Mouse (Mus musculus): Measurements from ENCODE around the gene Slc26a10.

Gene Slc26a10

DNA sequence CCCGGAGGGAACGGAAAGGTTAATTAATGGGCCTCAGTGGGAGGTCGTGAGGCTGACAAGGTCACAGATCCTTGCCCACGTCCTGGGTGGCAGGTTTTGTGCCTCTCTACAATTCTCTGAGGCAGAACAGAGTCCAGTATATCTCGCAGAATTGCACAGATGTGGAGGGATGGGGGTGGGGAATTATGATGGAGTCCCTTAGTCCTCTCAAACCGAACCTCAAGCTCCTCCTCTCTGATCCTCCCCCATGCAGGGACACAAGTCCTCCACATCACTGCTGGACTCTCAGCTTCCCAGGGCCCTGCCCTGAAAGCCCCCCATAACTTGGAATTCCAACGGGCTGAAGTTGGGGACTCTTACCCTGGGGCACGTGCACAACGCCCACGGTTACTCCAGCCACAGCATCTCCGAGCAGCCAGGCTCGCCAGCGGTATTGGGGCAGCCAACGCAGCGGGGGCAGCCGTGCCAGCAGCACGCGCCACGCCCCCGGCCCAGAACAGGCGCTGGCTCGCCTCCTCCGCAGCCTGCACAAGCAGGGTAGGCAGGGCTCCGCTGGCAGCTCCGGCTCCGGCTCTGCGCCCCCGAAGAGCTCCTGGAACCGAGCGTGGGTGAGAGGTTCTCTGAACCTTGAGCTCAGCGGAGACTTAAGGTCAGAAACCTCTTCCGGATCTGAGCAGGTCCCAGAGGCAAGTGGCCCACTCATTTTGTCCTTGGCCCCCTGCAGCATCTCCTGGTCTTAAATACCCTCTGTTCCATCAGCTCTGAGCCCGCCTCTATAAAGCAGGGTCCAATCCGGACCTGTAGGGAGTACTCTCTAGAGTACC, at the start of gene Slc26a10:
Gene Slc26a10 (minus strand): TSS at position 775 of the 824 bp plus-strand sequence.
- peak; percentile 42 for DNase-seq (ENCODE audit: low read depth)

DNA sequence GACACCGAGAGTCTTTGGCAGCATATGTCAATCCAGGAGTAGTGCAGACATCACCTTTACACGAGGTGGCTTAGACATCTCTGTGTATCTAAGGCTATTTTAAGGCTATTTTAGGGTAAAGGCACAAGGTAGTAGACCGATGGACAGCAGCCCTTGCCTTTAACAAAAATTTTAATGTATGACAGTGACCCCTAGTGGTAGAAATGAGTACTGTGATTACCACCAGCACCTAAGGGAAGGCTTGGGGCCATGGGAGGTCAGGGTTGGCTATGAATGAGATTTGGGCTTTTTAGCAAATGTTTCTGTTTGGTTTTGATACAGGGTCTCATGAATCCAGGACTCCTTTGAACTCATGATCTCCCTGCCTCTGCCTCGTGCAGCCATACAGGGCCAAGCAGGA, 48.5 kb upstream of the Slc26a10 start:
- peak; percentile 87 for DNase-seq (ENCODE audit: low read depth)

DNA sequence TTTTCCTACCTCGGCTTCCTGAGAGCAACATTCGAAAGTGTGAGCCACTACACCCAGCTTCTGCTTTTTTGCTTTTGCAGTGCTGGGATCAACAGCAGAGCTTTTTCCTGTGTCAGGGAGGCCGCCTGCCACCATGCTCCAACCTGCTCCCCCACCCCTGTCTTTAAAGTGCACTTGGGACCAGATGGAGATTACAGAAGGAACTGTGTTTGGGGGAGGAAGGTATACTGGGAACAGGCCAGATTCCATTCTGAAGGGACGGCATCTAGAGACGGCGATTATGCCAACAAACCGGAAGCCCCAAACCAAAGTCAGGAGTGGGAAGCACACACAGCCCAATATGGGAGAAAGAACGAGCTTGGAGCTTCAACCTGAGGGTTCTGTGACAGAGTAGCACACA, 46.7 kb upstream of the Slc26a10 start:
- no peak for DNase-seq (ENCODE audit: low read depth)

DNA sequence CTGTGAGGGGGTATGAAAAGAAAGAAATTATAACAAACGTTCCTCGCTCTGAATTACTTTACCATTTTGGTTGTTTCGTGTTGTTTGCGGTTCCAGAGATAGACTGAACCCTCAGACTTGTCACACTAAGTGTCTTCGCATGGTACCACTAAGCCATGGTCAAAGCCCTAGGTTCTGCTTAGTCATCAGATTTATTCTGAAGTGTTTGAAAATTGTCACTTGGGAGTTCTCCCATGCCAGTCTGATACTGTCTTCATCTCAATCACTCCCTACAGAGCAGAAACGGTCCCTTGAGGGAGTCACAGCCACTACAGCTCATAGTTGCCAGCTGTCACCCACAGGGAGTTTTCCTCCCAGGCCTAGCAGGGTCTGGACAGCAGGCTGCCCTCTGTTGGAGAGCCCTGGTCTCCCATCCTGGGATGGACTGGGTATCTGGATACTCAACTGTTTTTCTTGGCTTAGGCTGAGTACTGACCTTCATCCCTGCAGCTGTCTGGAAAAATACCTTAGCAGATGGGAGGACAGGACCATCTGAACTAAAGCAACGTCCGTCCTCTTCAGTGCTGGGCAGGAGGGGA, 46.0 kb upstream of the Slc26a10 start:
- DNase-seq (ENCODE audit: low read depth), result no peak

DNA sequence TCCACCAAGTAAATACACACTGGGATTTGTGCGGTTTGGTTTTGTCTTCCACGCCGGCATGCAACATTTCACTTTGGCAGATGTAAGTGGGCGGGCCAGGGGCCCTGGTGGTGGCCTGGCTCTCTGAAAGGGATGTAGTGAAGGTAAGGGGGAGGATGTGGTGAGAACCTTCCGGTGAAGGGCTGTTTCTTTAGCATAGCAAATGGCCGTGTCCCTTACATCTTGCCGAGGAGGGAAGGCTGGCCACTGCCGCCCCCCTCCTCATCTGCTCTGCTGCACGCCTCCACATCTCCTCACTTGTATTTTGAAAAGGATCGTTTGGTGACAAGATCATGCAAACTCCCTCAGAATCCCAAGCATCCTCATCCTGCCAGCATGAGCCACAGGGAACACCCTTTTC, 45.3 kb upstream of the Slc26a10 start:
- peak; percentile 60 for DNase-seq (ENCODE audit: low read depth)

DNA sequence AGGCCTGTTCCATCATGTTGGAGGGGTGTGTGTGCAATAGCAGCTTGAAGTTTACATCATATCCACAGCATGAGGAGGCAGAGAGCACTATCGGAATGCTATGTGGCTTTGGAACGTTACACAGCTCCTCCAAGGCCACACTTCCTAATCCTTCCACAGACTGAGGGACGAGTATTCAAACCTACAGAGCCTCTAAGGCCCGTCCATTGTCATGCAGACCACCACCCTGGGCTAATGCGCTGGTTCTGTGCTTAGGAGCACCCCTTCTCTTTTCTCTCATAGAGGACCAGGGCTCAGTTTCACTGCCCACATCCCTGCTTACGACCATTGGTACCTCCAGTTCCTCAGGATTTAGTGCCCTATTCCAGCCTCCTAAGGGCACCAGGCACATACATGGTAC, 44.8 kb upstream of the Slc26a10 start:
- no peak for DNase-seq (ENCODE audit: low read depth)

DNA sequence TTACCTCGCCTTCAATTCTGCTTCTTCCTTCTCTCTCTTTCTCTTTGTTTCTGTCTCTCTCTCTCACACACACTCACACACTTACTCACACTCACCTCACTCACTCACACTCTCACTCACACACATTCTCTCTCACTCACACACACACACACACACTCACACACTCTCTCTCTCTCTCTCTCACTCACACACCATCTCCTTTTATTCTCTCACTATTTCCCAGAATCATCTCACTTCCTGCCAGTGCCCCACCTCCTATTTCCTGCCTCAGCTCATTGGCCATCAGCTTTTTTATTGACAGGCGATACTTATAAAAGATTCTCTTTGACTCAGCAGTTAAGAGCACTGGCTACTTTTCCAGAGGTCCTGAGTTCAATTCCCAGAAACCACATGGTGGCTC, 37.9 kb upstream of the Slc26a10 start:
- no peak for DNase-seq (ENCODE audit: low read depth)

DNA sequence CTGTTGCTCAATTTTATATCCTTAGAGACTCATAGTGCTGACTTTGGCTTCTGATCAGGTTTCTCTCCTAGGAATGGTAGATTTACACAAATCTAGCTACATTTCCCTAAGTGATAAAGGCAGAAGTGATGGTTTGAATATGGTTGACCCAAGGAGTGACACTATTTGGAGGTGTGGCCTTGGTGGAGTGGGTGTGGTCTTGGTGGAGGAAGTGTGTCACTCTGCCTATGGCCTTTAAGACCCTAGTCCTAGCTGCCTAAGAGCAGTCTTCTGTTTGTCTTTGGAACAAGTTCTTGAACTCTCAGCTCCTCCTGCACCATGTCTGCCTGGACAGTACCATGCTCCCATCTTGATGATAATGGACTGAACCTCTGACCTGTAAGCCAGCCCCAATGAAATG, 36.7 kb upstream of the Slc26a10 start:
- no peak for DNase-seq (ENCODE audit: low read depth)

DNA sequence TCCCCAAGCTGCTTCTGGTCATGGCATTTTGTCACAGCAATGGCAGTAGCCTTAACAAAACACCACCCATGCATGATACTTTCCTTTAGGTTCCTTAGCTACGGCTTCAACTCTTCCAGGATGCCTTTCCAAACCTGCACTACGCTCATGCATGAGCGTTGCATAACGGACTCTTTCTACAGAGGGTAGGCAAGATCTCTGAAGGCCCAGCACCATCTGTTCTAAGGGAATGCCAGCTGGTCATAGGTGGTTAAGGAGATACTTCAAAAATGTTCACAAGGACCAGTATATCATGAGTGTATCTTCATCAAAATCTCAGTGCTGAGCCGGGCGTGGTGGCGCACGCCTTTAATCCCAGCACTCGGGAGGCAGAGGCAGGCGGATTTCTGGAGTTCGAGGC, 36.0 kb upstream of the Slc26a10 start:
- no peak for DNase-seq (ENCODE audit: low read depth)

DNA sequence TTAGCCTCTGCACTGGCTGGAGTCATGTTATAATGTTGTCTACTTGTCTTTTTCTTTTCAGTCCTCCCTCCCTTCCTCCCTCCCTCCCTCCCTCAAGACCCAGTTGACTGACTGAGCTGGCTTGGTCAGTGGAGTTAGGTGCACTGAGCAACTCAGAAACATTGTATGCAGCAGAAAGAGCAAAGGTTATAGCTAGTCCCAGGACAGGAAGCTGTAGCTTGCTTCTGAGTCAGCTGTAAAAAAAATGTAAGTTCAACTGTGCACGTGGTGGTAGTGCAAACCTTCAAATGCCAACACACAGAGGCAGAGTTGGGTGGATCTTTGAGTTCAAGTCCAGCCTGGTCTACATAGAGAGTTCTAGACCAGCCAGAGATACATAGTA, 34.0 kb upstream of the Slc26a10 start:
- DNase-seq (ENCODE audit: low read depth), result no peak

DNA sequence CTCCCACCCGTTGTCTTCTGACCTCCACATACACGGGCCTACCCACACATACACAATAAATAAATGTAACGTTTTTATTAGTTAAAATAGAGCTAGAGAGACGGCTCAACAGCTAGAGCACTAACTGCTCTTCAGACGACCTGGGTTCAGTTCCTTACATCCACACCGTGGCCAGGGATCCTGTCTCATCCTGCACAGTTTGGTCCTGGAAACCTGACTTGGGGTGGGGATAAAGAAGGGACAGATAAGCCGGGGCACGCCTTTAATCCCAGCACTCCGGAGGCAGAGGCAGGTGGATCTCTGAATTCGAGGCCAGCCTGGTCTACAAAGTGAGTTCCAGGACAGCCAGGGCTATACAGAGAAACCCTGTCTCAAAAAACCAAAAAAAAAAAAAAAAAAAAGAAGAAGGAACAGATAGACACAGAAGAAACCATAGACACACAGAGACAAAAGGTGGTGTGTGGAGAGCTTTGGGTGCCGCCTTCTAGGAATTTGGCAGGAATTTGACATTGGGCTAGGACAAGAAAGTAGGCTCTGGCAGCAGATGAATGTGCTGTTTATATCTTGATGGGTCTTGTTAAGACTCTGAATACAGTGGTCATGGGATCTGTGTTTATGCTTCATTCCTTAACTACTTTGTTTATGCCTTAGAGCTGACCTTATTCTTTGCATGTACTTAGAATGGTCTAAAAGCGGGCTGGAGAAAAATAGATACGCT, 33.4 kb upstream of the Slc26a10 start:
- no peak for DNase-seq (ENCODE audit: low read depth)

DNA sequence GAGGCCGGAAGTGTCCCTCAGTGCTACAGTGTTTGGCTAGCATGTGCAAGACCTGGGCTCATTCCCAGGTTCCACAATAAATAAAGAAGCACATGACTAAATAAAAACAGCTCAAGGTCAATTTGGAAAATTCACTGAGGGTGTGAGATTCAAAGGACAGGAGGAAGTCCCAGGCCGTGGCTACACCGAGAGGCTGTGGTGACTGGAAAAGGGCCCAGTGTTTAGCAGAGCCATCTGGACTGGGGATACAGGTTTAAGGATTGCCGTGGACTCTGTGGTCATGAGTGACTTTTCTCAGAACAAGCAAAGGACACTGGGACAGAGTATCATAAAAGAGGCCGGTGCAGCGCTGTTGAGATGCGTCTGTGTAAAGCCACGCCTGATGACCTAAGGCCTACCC, 32.8 kb upstream of the Slc26a10 start:
- no peak for DNase-seq (ENCODE audit: low read depth)

DNA sequence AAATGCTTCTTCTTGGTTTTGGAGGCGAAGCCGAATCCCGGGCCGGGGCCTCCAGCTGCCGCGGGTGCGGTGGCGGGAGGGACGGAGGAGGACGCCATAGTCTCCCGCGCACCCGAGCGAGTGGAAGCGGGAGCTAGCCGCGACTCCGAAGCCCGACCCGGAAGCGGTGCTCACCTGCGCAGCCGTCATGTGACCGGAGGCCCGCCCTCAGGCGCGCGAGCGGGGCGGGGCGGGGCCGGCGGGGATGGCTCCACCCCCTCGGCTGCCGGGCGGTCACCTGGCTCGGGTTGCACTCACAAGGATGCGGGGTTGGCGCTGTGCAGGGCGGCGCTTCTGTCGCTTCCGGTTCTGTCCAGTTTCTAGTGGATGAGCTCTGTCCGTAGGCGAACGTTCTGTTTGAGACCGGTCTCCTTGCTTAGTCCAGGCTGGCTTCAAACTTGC, 31.0 kb upstream of the Slc26a10 start, which contains the start of gene Pip4k2c:
Gene Pip4k2c (minus strand): TSS at position 172 of the 441 bp plus-strand sequence.
- peak; percentile 94 for DNase-seq (ENCODE audit: low read depth)

DNA sequence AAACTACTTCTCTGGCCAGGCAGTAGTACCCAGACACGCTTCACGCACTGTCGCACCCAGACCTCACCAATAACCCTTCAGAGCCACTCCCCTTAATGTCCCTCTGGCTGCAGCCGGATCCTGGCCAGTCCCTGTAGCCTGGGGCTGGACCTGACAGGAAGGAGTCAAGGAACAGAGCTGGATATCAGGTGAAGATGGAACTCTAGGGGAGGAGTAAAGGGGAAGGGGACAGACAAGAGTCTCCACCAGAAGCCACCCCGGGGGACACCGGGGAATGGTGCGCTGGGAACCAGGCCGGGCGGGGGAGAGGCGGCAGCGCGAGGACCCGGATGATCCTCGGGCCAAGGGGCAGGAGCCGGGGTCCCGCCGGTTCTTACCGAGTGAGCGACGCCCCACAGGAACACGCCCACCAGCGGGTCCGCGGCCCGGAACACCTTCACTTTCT, 30.5 kb upstream of the Slc26a10 start:
- no peak for DNase-seq (ENCODE audit: low read depth)

DNA sequence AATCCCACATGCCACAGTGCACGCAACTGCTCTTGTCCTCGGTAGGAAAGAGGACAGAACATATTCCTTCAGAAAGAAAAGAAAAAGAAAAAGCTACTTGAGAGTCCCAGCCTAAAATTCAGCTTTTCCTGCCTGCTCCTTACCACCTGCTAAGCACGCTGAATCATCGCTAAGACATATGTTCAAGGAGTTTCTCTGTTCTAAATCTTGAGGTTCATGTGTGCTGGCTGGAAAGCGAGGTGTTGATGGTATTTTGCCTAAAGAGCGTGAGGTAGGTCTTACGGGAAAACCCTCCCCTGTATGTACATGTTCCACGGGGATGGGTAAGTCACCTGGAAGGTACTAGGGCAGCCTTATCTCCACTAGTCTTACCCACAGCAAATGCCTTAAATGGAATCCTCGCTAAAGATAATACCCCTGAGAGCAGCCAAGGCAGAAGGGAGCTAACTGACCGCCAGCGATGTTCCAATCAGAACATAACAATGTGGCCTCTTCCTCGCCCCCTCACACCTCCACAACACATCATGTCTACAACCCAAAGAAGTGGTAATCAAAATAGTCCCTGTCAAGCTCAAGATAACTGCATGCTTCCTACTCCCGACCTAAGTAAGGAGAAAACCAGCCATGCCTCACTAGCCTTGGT, 29.6 kb upstream of the Slc26a10 start:
- DNase-seq (ENCODE audit: low read depth), result no peak

DNA sequence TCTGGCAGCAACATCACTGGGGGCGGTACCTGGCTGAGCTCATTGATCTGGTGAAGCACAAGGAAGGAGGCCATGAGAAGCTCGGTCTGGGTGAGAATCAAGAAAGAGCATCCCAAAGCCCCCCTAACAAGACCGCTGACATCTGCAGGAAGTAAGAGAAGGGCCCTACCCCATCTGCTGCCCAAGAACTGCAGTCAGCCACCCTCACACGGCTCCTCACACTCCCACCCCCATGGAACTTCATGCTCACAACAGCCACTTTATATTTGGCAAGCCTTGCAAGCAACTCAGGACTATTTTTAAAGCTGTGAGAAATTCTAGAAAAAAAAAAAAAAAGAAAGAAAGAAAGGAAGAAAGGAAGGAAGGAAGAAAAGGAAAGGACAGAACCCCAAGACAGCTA, 28.5 kb upstream of the Slc26a10 start:
- DNase-seq (ENCODE audit: low read depth), result no peak

DNA sequence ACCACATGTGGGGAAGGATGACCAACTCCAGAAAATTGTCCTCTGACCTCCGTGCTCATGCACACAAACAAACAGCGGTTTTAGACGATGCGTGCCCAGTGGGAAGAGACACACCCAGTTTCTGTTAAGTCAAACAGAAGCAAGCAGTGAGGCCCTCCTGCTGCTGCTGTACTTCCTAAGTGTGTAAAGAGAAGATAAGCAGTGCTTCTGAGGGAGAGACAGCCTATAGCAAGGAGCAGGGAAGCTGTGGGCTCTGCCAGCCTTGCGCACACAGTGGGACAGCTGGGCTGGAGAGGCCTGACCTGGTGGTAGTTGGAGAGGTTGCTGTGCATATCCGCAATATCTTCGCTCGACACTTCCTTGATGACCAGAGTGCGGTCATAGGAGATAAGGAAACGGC, 24.9 kb upstream of the Slc26a10 start:
- DNase-seq (ENCODE audit: low read depth), result no peak

DNA sequence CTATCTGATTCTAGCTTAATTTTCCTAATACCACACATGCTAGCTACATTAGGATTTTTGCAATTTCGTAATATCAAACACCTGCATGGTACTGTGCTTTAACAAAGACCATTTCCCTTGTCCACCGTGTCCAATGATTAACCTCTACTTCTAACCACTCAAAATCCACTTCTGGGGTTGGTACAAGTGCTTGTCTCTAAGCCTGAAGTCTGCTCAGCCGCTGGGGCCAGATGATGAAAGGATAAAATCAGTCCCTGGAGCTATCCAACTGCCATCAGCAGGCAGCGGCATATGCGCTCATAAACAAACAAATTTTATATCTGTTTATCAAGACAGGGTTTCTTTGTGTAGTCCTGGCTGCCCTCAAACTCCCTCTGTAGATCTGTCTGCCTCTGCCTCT, 24.1 kb upstream of the Slc26a10 start:
- no peak for DNase-seq (ENCODE audit: low read depth)

DNA sequence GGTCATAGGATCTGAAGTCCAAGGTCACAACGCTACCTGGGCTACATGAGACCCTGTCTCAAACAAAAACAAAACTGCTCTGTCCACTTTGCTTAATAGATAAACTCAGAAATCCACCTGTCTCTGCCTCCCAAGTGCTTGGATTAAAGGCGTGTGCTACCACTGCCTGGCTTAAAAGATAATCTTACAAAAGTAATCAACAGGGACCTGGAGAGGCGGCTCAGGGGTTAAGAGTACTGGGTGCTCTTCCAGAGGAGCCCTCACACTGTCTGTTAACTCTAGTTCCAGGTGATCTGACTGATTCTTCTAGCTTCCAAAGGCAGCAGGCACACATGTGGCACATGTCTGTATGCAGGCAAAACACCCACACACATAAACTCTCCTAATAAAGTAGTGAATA, 22.7 kb upstream of the Slc26a10 start:
- no peak for DNase-seq (ENCODE audit: low read depth)

DNA sequence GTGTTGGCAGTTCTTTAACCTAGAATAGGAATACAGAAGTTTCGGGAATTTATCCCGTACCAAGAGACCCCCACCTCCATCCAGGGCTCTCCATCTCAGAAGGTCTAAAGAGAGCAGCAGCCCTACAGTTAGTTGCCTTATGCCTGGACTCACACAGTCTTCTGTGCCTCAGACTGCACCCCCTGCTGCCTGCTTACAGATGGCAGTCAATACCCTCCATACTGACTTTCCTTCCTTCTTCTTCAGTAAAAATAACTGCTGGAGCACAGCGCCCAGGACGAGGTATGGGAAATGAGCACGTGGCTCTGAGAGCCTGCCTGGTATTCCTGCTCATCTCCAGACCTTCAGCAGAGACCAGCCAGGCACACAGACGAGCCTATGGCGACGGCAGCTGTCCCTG, 19.8 kb upstream of the Slc26a10 start:
- no peak for DNase-seq (ENCODE audit: low read depth)

DNA sequence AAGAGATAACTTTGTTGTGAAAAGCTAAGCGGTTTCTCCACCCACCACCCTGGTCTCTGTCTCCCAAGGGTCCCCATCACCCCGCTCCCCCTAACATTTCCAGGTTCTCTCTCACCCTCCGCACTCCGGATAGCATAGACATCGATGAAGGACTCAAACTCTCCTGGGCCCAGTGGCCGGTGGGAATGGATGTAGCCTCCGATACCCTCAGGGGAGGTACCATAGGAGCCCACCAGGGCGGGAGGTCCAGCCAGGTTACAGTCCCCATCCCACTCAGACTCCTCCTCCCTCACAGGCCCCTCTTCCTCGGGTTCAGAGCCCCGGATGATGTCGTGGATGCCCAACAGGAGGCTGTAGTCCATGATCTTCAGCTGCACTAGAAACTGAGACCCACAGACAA, 19.0 kb upstream of the Slc26a10 start:
- DNase-seq (ENCODE audit: low read depth), result no peak

DNA sequence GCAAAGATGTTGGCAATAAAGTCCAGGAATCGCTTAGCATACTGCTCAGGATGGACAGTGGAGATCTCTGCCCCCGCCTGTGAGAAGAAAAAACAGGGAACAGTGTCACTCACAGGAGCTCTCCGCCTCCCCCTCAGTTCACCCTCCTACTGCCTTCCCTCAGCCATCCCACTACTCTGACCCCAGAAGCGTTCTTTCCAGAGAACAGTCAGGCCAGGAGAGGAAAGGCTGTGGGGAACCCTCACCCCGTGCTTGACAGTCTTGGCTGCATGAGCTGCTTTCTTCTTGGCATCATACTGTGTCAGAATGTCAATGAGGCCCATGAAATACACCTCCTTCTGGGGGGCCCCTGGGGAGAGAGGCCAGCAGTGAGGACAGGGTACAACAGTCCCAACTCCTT, 18.6 kb upstream of the Slc26a10 start:
- no peak for DNase-seq (ENCODE audit: low read depth)

DNA sequence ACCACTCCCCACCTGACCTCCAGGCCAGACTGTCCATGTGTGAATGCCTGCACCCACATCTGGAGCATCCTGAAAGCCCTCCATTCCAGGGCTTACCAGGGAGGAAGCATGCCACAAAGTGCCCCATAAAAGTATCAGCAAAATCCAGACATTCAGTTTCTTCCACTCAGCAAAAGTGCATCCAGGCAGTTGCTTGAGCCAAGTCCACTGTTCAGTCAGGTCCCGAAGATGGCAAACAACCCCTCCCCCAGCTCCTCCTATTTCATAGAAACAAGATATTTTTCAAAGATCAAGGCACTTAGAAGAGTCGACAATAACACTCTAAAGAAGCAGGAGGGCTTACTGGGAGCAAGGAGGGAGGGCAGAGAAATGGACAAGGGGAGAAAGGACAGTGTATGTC, 18.0 kb upstream of the Slc26a10 start:
- DNase-seq (ENCODE audit: low read depth), result no peak
